Mouse (Mus musculus) gastrocnemius, adult 2 months (tissue): Measurements from ENCODE around the gene Tifa. TPM values are rescaled to one million over a fixed set of nuclear protein-coding genes. Genes with fewer than 3 reads are reported as not detected.

Experiments
- DNase-seq: peaks from one replicate; pipeline ENCODE4 v3.0.0; 2022
- H3K27ac ChIP-seq: fragments of 200-600 bp; 2 replicates; pipeline ENCODE4 v1.8.1; 2022; ENCODE audit warnings: mild to moderate bottlenecking
- H3K4me3 ChIP-seq: fragments of 200-600 bp; 2 replicates; pipeline ENCODE4 v1.8.1; 2022; ENCODE audit warnings: mild to moderate bottlenecking, moderate library complexity
- CTCF ChIP-seq: fragments of 200-600 bp; IDR thresholded peaks from 2 replicates; pipeline ENCODE4 v1.8.1; 2022; ENCODE audit warnings: antibody characterized with exemption, mild to moderate bottlenecking, moderate library complexity
- intact Hi-C: fragments of 180-260 bp; cut with DNase I; formaldehyde crosslinking; loops from one replicate; pipeline ENCODE4 v1.15.1; 2025
- total RNA-seq, 2 experiments: library from RNA; stranded (reverse); gene quantifications; 2 replicates each; pipeline ENCODE4 v1.2.3; 2021

Gene Tifa
- total RNA-seq, 2 experiments from 2014 or later, result 0.64 to 1.3 TPM

GRCm38 (mm10) chr3:127791056-127791483 is 1.5 kb downstream of the Tifa start:
- TF ChIP-seq CTCF, result no peak
- Histone ChIP-seq H3K4me3 (peak overlapping the region; percentile 89), H3K27ac (peak overlapping the region; percentile 77; the same call in 1 of the 2 replicates)
- intact Hi-C loops, result loop anchor here (5.0 kb wide), 1 partner anchor 46 kb away; the partner anchor contains the start of gene Ap1ar
- DNase-seq, result peak; percentile 17

- no peak for DNase-seq
- Histone ChIP-seq H3K27ac (no peak overlapping the region), H3K4me3 (peak overlapping the region; percentile 9; the same call in 1 of the 2 replicates)
- intact Hi-C loops, result loop anchor here (5.0 kb wide), 1 partner anchor 45 kb away; the partner anchor contains the start of gene Ap1ar
- TF ChIP-seq CTCF, result no peak
Observed at GRCm38 (mm10) chr3:127791595-127792561, 2.3 kb downstream of the Tifa start.

GRCm38 (mm10) chr3:127793022-127793421 is 3.4 kb downstream of the Tifa start:
- H3K4me3 ChIP-seq, result no peak overlapping the region
- H3K27ac ChIP-seq, result no peak overlapping the region
- intact Hi-C loops, result loop anchor here (5.0 kb wide), 1 partner anchor 44 kb away; the partner anchor contains the start of gene Ap1ar
- no peak for DNase-seq
- TF ChIP-seq CTCF, result no peak

GRCm38 (mm10) chr3:127795762-127796161 is 6.2 kb downstream of the Tifa start:
- intact Hi-C loops, result no loop called here
- TF ChIP-seq CTCF, result peak; percentile 41; the same call in 1 of the 2 replicates
- no peak for DNase-seq
- H3K27ac ChIP-seq, result no peak overlapping the region
- H3K4me3 ChIP-seq, result no peak overlapping the region

GRCm38 (mm10) chr3:127796271-127796670 is 6.7 kb downstream of the Tifa start:
- intact Hi-C loops, result no loop called here
- TF ChIP-seq CTCF, result no peak
- Histone ChIP-seq H3K4me3 (no peak overlapping the region), H3K27ac (no peak overlapping the region)
- DNase-seq, result no peak

- TF ChIP-seq CTCF, result no peak
- Histone ChIP-seq H3K27ac (no peak overlapping the region), H3K4me3 (no peak overlapping the region)
- intact Hi-C loops, result no loop called here
- no peak for DNase-seq
Observed at GRCm38 (mm10) chr3:127801162-127801561, 11.6 kb downstream of the Tifa start.

GRCm38 (mm10) chr3:127802814-127803213 is 13.2 kb downstream of the Tifa start:
- no peak for TF ChIP-seq CTCF
- DNase-seq, result no peak
- H3K4me3 ChIP-seq, result peak overlapping the region; percentile 59
- intact Hi-C loops, result no loop called here
- H3K27ac ChIP-seq, result peak overlapping the region; percentile 74

- TF ChIP-seq CTCF, result no peak
- H3K27ac ChIP-seq, result no peak overlapping the region
- no peak overlapping the region for H3K4me3 ChIP-seq
- DNase-seq, result no peak
- intact Hi-C loops, result no loop called here
Observed at GRCm38 (mm10) chr3:127804439-127804838, 14.8 kb downstream of the Tifa start.

- intact Hi-C loops, result no loop called here
- TF ChIP-seq CTCF, result no peak
- Histone ChIP-seq H3K4me3 (no peak overlapping the region), H3K27ac (no peak overlapping the region)
- no peak for DNase-seq
Observed at GRCm38 (mm10) chr3:127805071-127805470, 15.5 kb downstream of the Tifa start.

GRCm38 (mm10) chr3:127805991-127806390 is 16.4 kb downstream of the Tifa start:
- no peak overlapping the region for H3K4me3 ChIP-seq
- no peak overlapping the region for H3K27ac ChIP-seq
- no peak for TF ChIP-seq CTCF
- intact Hi-C loops, result no loop called here
- no peak for DNase-seq

- H3K27ac ChIP-seq, result no peak overlapping the region
- intact Hi-C loops, result no loop called here
- DNase-seq, result no peak
- no peak for TF ChIP-seq CTCF
- no peak overlapping the region for H3K4me3 ChIP-seq
Observed at GRCm38 (mm10) chr3:127807846-127808245, 18.2 kb downstream of the Tifa start.

- intact Hi-C loops, result no loop called here
- H3K27ac ChIP-seq, result no peak overlapping the region
- TF ChIP-seq CTCF, result no peak
- no peak for DNase-seq
- H3K4me3 ChIP-seq, result no peak overlapping the region
Observed at GRCm38 (mm10) chr3:127809103-127809502, 19.5 kb downstream of the Tifa start.

- no peak for TF ChIP-seq CTCF
- DNase-seq, result peak; percentile 59
- Histone ChIP-seq H3K27ac (peak overlapping the region; percentile 87), H3K4me3 (peak overlapping the region; percentile 38)
- intact Hi-C loops, result no loop called here
Observed at GRCm38 (mm10) chr3:127817120-127817683, 27.6 kb downstream of the Tifa start.
